Mouse (Mus musculus) heart, postnatal 0 days (tissue): ENCODE data around the gene Ptpn5.

Experiments
- CTCF ChIP-seq: IDR thresholded peaks from 2 replicates; pipeline ENCODE4 v1.5.1; 2016; ENCODE audit warnings: antibody characterized with exemption, control low read depth, low read depth
- EP300 ChIP-seq: IDR thresholded peaks from 2 replicates; pipeline ENCODE4 v1.6.1; 2016; ENCODE audit warnings: antibody characterized with exemption, low read depth

- no peak for TF ChIP-seq CTCF
- TF ChIP-seq EP300, result no peak
These were observed 90.5 kb downstream of the Ptpn5 start for GRCm38 (mm10) chr7:47042823-47043490.
